Mouse (Mus musculus) liver, embryonic 12.5 days (tissue): ENCODE data around the gene Ltbr. TPM values are rescaled to one million over a fixed set of nuclear protein-coding genes. Genes with fewer than 3 reads are reported as not detected.

ENCODE experiments used
- ATAC-seq: fragments of 200-750 bp; cut with Nextera tagmentation; 2 replicates; pipeline ENCODE4 v1.8.0; 2017; ENCODE audit warnings: moderate number of reproducible peaks, mild to moderate bottlenecking, moderate library complexity
- H3K27ac ChIP-seq: fragments of 300-500 bp; sonication (generic); 2 replicates; pipeline ENCODE4 v1.5.1; 2016; ENCODE audit warnings: mild to moderate bottlenecking
- H3K27me3 ChIP-seq: fragments of 300-500 bp; sonication (generic); replicated peaks from 2 replicates; pipeline ENCODE4 v1.6.1; 2016; ENCODE audit warnings: mild to moderate bottlenecking, moderate library complexity
- H3K36me3 ChIP-seq: fragments of 300-500 bp; sonication (generic); 2 replicates; pipeline ENCODE4 v1.6.1; 2016; ENCODE audit warnings: mild to moderate bottlenecking, moderate library complexity
- H3K4me1 ChIP-seq: fragments of 300-500 bp; sonication (generic); 2 replicates; pipeline ENCODE4 v1.6.1; 2016
- H3K4me2 ChIP-seq: fragments of 300-500 bp; sonication (generic); 2 replicates; pipeline ENCODE4 v1.6.1; 2016; ENCODE audit warnings: mild to moderate bottlenecking, moderate library complexity
- H3K4me3 ChIP-seq: fragments of 300-500 bp; sonication (generic); 2 replicates; pipeline ENCODE4 v1.5.1; 2016; ENCODE audit warnings: mild to moderate bottlenecking, moderate library complexity
- H3K9ac ChIP-seq: fragments of 300-500 bp; sonication (generic); 2 replicates; pipeline ENCODE4 v1.6.1; 2016; ENCODE audit warnings: mild to moderate bottlenecking, moderate library complexity
- H3K9me3 ChIP-seq: fragments of 300-500 bp; sonication (generic); replicated peaks from 2 replicates; pipeline ENCODE4 v1.6.1; 2016; ENCODE audit warnings: mild to moderate bottlenecking, moderate library complexity
- WGBS: fragments of 180-500 bp; shearing (Covaris S2); methylation state at CpG from one replicate; pipeline ENCODE4 v1.1.7; 2016; ENCODE audit not compliant: insufficient replicate concordance; 5-methylcytosine and 5-hydroxymethylcytosine counted together
- polyA plus RNA-seq: library from polyadenylated mRNA; unstranded; fragments of >200 nt; fragmentation: Nextera tagmentation; extraction: Ambion mirVana; gene quantifications from 2 replicates; pipeline ENCODE4 v1.2.1, GENCODE M21; 2016

Ltbr gene
- polyA plus RNA-seq, 1 experiment from 2014 or later, result 22.9 TPM

GRCm38 (mm10) chr6:125342198-125342597 is 28.5 kb upstream of the Ltbr start:
- H3K36me3 ChIP-seq, result no peaks in the 10 kb centered on the region
- H3K4me2 ChIP-seq, result no peak overlapping the region
- 0 out of 2 replicates have a peak, but pooled peaks cover 4% of the 10 kb centered on the region for H3K27me3 ChIP-seq
- no peaks in the 10 kb centered on the region for H3K9me3 ChIP-seq
- H3K9ac ChIP-seq, result no peak overlapping the region
- H3K4me3 ChIP-seq, result no peak overlapping the region
- no peak overlapping the region for H3K27ac ChIP-seq
- peaks cover 35% of the 10 kb centered on the region for H3K4me1 ChIP-seq
- 58% methylated on average over 3 of the region's 3 CpGs for WGBS
- no peak for ATAC-seq

DNA sequence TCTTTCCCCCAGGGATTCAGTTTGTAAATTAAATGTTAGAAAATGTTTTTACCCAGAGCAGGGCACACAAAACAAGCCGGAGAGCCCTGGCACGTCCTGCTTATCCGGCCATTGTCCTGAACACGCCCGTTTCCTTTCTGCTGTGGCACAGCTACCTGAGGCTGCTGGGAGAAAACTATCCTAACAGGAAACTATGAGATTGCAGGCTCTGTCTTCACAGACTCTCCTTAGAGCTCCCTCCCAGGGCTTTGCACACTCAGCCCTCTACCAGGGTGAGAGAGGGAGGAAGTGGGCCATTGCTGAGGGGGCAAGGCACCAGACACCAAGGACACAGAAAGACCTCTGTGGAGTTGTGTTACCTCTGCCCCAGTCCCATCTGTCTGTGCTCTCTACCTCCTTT is 26.6 kb upstream of the Ltbr start:
- Histone ChIP-seq H3K27me3 (0 out of 2 replicates have a peak, but pooled peaks cover 4% of the 10 kb centered on the region), H3K4me3 (no peak overlapping the region), H3K4me2 (no peak overlapping the region), H3K4me1 (peaks cover 29% of the 10 kb centered on the region), H3K36me3 (no peaks in the 10 kb centered on the region), H3K27ac (peak overlapping the region; percentile 49; the same call in 1 of the 2 replicates), H3K9me3 (no peaks in the 10 kb centered on the region), H3K9ac (no peak overlapping the region)
- ATAC-seq, result peak; percentile 13; the same call in 1 of the 2 replicates
- 49% methylated on average over 5 of the region's 5 CpGs for WGBS

GRCm38 (mm10) chr6:125338791-125339660 is 25.3 kb upstream of the Ltbr start:
- no peak for ATAC-seq
- Histone ChIP-seq H3K9ac (no peak overlapping the region), H3K4me1 (peaks cover 28% of the 10 kb centered on the region), H3K27me3 (0 out of 2 replicates have a peak, but pooled peaks cover 4% of the 10 kb centered on the region), H3K27ac (no peak overlapping the region), H3K4me2 (no peak overlapping the region), H3K36me3 (no peaks in the 10 kb centered on the region), H3K9me3 (no peaks in the 10 kb centered on the region), H3K4me3 (no peak overlapping the region)
- 41% methylated on average over 9 of the region's 9 CpGs for WGBS

DNA sequence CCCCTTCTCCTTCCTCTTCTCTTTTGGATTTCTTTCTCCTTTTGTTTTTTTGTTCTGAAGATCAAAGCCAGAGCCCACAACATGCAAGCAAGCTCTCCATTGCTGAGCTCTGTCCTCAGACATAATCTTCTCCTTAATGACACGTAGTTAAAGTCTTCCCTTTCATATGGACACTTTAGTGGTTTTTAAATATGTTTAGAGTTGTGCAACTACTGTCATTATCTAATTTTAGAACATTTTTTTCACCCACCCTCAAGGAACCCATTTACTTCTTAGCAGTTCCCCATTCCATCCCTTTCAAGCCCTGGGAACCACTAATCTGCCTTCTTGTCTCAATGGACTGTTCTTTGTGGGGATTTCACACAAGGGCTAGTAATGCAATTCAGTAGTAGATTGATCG is 20.7 kb upstream of the Ltbr start:
- peaks cover 13% of the 10 kb centered on the region; the same call in 1 of the 2 replicates for H3K27me3 ChIP-seq
- H3K27ac ChIP-seq, result no peak overlapping the region
- WGBS, result 48% methylated on average over 2 of the region's 2 CpGs
- H3K9ac ChIP-seq, result no peak overlapping the region
- no peak for ATAC-seq
- no peak overlapping the region for H3K4me2 ChIP-seq
- no peak overlapping the region for H3K4me3 ChIP-seq
- H3K4me1 ChIP-seq, result peaks cover 11% of the 10 kb centered on the region; the same call in 1 of the 2 replicates
- no peaks in the 10 kb centered on the region for H3K36me3 ChIP-seq
- H3K9me3 ChIP-seq, result no peaks in the 10 kb centered on the region

GRCm38 (mm10) chr6:125333112-125333899 is 19.6 kb upstream of the Ltbr start:
- no peaks in the 10 kb centered on the region for H3K9me3 ChIP-seq
- no peak overlapping the region for H3K4me3 ChIP-seq
- H3K9ac ChIP-seq, result no peak overlapping the region
- peaks cover 11% of the 10 kb centered on the region; the same call in 1 of the 2 replicates for H3K27me3 ChIP-seq
- no peak overlapping the region for H3K4me2 ChIP-seq
- peaks cover 9% of the 10 kb centered on the region; the same call in 1 of the 2 replicates for H3K4me1 ChIP-seq
- WGBS, result 48% methylated on average over 14 of the region's 14 CpGs
- no peaks in the 10 kb centered on the region for H3K36me3 ChIP-seq
- ATAC-seq, result no peak
- H3K27ac ChIP-seq, result no peak overlapping the region

DNA sequence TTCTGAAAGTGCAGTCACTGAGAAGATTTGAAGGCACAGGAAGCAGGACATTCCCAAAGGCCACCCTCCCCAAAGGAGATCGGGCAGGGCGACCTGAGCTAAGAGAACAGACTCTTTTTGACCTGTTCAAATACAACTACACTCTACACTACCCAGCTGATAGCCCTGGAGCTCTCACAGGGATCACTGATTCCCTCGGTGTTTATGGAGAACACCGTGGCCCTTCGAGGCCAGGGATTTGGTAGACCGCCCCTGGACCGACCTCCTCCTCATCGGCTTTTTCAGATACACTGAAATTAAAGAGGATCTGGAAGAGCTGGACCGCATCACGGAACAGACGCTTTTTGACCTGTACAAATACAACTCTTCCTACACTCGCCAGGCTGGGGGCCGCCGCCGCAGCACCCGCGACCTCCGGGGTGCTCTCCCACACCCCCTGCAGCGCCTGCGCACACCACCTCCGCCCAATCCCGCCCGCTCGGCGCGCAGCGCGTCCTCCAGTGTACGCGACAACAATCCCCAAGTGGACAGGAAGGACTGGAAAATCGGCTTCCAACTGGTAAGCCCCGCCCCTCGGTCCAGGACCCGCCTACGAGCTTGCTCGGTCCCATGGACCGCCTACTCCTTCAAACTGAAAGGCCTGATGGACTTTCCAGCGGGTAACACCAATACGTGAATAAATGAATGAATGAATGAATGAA is 17.1 kb upstream of the Ltbr start:
- Histone ChIP-seq H3K4me2 (peak overlapping the region; percentile 79), H3K9ac (peak overlapping the region; percentile 46), H3K9me3 (no peaks in the 10 kb centered on the region), H3K27me3 (peaks cover 11% of the 10 kb centered on the region; the same call in 1 of the 2 replicates), H3K4me3 (peak overlapping the region; percentile 52), H3K4me1 (peaks cover 9% of the 10 kb centered on the region; the same call in 1 of the 2 replicates), H3K27ac (0 out of 2 replicates have a peak overlapping the region, but pooled peaks have one; percentile 14), H3K36me3 (no peaks in the 10 kb centered on the region)
- 1% methylated on average over 39 of the region's 39 CpGs for WGBS
- peak; percentile 73 for ATAC-seq

GRCm38 (mm10) chr6:125328243-125328642 is 14.6 kb upstream of the Ltbr start:
- H3K4me3 ChIP-seq, result no peak overlapping the region
- 66% methylated on average over 5 of the region's 5 CpGs for WGBS
- peaks cover 9% of the 10 kb centered on the region; the same call in 1 of the 2 replicates for H3K4me1 ChIP-seq
- no peak overlapping the region for H3K27ac ChIP-seq
- H3K9ac ChIP-seq, result no peak overlapping the region
- H3K4me2 ChIP-seq, result no peak overlapping the region
- no peak; the same call in 1 of the 2 replicates for ATAC-seq
- no peaks in the 10 kb centered on the region for H3K9me3 ChIP-seq
- H3K27me3 ChIP-seq, result peaks cover 22% of the 10 kb centered on the region
- no peaks in the 10 kb centered on the region for H3K36me3 ChIP-seq

DNA sequence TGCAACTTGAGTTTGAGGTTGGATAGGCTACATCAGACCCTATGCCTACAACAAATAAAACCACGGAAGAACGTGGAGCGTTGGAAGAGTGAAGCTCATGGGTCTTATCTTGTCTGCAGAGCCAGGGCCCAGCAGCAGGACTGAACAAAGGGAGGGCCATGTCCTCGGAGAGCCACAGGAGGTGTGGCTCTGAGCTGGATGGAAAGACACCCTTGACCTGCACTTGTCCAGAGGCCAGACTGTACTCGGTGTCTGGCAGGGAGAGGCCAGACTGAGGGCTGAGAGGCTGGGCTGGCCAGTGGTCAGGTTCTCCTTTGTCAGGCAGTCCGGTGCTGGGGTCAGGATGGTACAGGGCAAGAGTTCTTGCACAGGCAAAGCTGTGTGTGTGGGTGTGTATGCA is 11.7 kb upstream of the Ltbr start:
- no peaks in the 10 kb centered on the region for H3K9me3 ChIP-seq
- no peak overlapping the region for H3K4me2 ChIP-seq
- peaks cover 44% of the 10 kb centered on the region for H3K27me3 ChIP-seq
- no peak overlapping the region for H3K27ac ChIP-seq
- ATAC-seq, result no peak
- H3K36me3 ChIP-seq, result no peaks in the 10 kb centered on the region
- peaks cover 5% of the 10 kb centered on the region; the same call in 1 of the 2 replicates for H3K4me1 ChIP-seq
- 49% methylated on average over 6 of the region's 6 CpGs for WGBS
- H3K4me3 ChIP-seq, result no peak overlapping the region
- H3K9ac ChIP-seq, result no peak overlapping the region

DNA sequence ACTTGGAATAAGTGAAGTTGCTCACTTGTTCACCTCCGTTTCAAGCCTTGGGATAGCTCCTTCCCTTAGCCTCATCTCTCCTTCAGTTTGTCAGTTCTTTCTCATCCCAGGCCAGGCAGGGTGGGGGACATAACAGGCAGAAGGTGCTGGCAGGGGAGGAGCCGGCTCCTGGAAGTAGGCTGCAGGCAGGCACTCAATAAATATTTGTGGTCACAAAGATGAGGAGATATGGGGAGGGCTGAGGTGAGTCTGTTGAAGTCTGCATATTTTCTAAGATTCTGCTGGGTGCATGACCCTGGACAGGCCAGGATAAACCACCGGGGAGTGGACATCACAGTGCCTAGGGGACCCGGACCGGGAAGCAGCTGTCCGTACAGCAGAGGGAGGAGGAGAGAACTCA is 9.9 kb upstream of the Ltbr start:
- peaks cover 56% of the 10 kb centered on the region for H3K27me3 ChIP-seq
- no peak overlapping the region for H3K4me2 ChIP-seq

GRCm38 (mm10) chr6:125322794-125323193 is 9.1 kb upstream of the Ltbr start:
- H3K27ac ChIP-seq, result no peak overlapping the region
- 57% methylated on average over 13 of the region's 13 CpGs for WGBS
- no peaks in the 10 kb centered on the region for H3K36me3 ChIP-seq
- H3K4me1 ChIP-seq, result peaks cover 5% of the 10 kb centered on the region; the same call in 1 of the 2 replicates
- peaks cover 56% of the 10 kb centered on the region for H3K27me3 ChIP-seq
- H3K9ac ChIP-seq, result no peak overlapping the region
- H3K4me3 ChIP-seq, result no peak overlapping the region
- H3K4me2 ChIP-seq, result no peak overlapping the region
- ATAC-seq, result no peak
- H3K9me3 ChIP-seq, result no peaks in the 10 kb centered on the region

More for the DNA sequence above, 9.9 kb upstream of the Ltbr start:
- no peak overlapping the region for H3K9ac ChIP-seq
- H3K4me3 ChIP-seq, result no peak overlapping the region
- 56% methylated on average over 6 of the region's 6 CpGs for whole genome bisulfite sequencing
- H3K4me1 ChIP-seq, result peaks cover 5% of the 10 kb centered on the region; the same call in 1 of the 2 replicates
- H3K27ac ChIP-seq, result no peak overlapping the region
- no peaks in the 10 kb centered on the region for H3K36me3 ChIP-seq
- no peaks in the 10 kb centered on the region for H3K9me3 ChIP-seq
- ATAC-seq, result no peak

DNA sequence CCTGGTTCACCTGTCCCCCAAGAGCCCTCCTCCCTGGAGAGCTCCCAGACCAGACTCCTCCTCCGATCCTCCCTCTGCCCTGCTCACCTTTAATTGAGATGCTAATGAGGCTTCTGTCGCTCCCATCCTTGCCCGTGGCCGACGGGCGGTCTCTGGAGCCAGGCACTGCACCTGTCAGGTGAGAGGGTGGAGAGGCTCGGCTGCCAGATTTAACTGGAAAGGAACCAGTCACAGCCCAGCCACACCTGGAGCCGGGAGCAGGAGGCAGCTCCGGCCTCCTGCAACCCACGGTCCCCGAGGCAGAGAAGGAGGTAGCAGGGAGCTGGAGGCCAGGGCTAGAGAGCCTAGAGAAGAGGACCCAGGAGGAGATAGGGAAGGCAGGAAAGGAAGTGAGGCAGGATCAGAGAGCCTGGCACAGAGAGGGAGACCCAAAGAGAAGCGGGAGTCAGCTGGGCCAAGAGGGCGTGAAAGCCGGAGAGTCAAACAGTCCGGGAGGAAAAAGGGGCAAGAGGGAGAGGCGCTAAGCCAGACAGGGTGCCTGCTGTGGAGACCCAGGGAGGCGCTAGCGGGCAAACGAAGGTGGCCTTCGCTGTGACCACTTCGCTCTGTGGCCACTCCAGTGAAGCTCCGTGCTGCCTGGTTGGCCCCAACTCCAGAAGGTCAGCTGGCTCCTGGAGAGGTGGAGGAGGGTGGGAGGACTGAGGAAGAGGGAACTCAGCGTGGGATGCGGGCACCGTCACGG is 7.6 kb upstream of the Ltbr start:
- peak overlapping the region; percentile 13; the same call in 1 of the 2 replicates for H3K4me2 ChIP-seq
- H3K9me3 ChIP-seq, result no peaks in the 10 kb centered on the region
- peaks cover 56% of the 10 kb centered on the region for H3K27me3 ChIP-seq
- no peak overlapping the region for H3K27ac ChIP-seq
- WGBS, result 8% methylated on average over 26 of the region's 26 CpGs
- no peak overlapping the region for H3K4me3 ChIP-seq
- ATAC-seq, result no peak
- no peaks in the 10 kb centered on the region for H3K36me3 ChIP-seq
- peaks cover 5% of the 10 kb centered on the region; the same call in 1 of the 2 replicates for H3K4me1 ChIP-seq
- H3K9ac ChIP-seq, result no peak overlapping the region
